Mouse (Mus musculus): Measurements from ENCODE around the gene Fndc5. TPM values are rescaled to one million over a fixed set of nuclear protein-coding genes. Genes with fewer than 3 reads are reported as not detected.

The Fndc5 gene
- polyA plus RNA-seq, 1 experiment from 2014 or later = 5.9 TPM

DNA sequence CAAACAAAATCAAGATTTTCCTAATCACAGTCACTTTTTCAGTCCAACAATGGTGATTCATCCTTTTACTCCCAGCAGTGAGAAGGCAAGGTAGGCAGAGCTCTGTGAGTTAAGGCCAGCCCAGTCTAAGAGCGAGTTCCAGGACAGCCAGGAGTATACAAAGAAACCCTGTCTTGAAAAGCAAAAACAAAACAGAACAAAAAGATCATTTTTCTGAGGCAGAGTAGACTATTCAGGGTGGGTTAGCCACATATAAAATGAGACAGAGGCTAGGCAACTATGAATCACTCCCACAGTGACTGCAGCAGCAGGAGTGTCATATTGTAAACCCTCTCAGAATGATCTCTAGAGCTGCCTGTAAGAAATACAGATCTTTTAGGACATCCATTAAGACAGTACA is 12.5 kb downstream of the Fndc5 start:
- Histone ChIP-seq H3K9me3 (replicated peaks; ENCODE audit: control insufficient read depth, low read length, poor library complexity, severe bottlenecking) (no peaks in the 10 kb centered on the region), H3K4me2 (ENCODE audit: low read length) (no peak overlapping the region), H3K9ac (ENCODE audit: low read depth, low read length) (no peak overlapping the region), H3K36me3 (ENCODE audit: control insufficient read depth, insufficient read depth, low read length) (peaks cover 9% of the 10 kb centered on the region), H3K27ac (ENCODE audit: low read length) (no peak overlapping the region), H3K4me3 (ENCODE audit: low read depth, low read length) (no peak overlapping the region), H3K4me1 (ENCODE audit: control insufficient read depth, insufficient read depth, low read length) (peaks cover 15% of the 10 kb centered on the region), H3K27me3 (ENCODE audit: control insufficient read depth, insufficient read depth, low read depth, low read length) (no peaks in the 10 kb centered on the region)
- ATAC-seq = no peak
- WGBS = 81% methylated on average over 1 of the region's 1 CpGs

DNA sequence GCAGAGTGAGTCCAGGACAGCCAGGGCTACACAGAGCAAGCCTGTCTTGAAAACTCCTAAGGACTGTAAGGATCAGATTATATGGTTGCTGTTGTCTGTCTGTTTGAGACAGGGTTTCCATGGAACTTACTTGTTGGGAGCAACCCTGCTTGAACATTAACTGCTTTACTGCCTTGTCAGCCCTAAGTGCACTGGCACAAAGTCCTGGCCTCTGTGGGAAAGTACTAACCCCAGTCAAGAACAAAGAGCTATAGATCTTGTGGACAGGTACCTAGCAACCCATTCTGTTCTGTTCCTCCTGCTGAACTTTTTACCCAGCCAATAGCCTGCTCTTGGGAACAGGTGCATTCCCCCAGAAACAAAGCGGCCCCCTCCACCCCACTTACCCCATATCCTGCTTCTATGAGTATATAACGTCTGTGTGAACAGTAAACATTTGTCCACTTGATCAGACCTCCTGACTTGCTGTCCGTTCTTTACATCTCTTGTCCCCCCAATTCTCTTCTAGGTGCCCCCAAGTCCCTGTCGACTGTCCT is 14.5 kb downstream of the Fndc5 start:
- no peak overlapping the region for H3K4me2 ChIP-seq (ENCODE audit: low read length)
- no peaks in the 10 kb centered on the region; the same call in 1 of the 2 replicates for H3K4me1 ChIP-seq (ENCODE audit: control insufficient read depth, insufficient read depth, low read length)
- no peak for ATAC-seq
- 90% methylated on average over 4 of the region's 4 CpGs for WGBS
- H3K36me3 ChIP-seq (ENCODE audit: control insufficient read depth, insufficient read depth, low read length) = peaks cover 14% of the 10 kb centered on the region
- no peaks in the 10 kb centered on the region for H3K27me3 ChIP-seq (ENCODE audit: control insufficient read depth, insufficient read depth, low read depth, low read length)
- H3K27ac ChIP-seq (ENCODE audit: low read length) = no peak overlapping the region
- H3K9me3 ChIP-seq (replicated peaks; ENCODE audit: control insufficient read depth, low read length, poor library complexity, severe bottlenecking) = no peaks in the 10 kb centered on the region
- no peak overlapping the region for H3K9ac ChIP-seq (ENCODE audit: low read depth, low read length)
- H3K4me3 ChIP-seq (ENCODE audit: low read depth, low read length) = no peak overlapping the region

DNA sequence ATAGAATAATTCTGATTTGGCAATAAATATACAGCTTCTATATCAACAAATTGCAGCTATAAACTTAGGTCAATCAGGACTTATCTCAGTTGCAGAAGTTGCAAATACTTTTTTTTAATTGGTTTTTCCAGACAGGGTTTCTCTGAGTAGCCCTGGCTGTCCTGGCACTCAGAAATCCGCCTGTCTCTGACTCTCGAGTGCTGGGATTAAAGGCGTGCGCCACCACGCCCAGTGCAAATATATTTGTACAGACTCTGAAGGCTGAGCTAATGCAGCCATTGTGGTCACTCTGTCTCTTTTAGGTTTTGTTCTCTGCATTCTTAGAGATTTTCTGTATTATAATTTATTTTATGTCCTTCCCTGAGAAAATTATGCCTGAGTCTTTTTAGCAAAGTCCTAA is 20.7 kb downstream of the Fndc5 start:
- H3K4me1 ChIP-seq (ENCODE audit: control insufficient read depth, insufficient read depth, low read length) = no peaks in the 10 kb centered on the region
- H3K27me3 ChIP-seq (ENCODE audit: control insufficient read depth, insufficient read depth, low read depth, low read length) = no peaks in the 10 kb centered on the region
- H3K4me3 ChIP-seq (ENCODE audit: low read depth, low read length) = no peak overlapping the region
- H3K9me3 ChIP-seq (replicated peaks; ENCODE audit: control insufficient read depth, low read length, poor library complexity, severe bottlenecking) = no peaks in the 10 kb centered on the region
- no peak overlapping the region for H3K9ac ChIP-seq (ENCODE audit: low read depth, low read length)
- no peak overlapping the region for H3K4me2 ChIP-seq (ENCODE audit: low read length)
- ATAC-seq = no peak
- H3K27ac ChIP-seq (ENCODE audit: low read length) = no peak overlapping the region
- peaks cover 15% of the 10 kb centered on the region for H3K36me3 ChIP-seq (ENCODE audit: control insufficient read depth, insufficient read depth, low read length)
- WGBS = 76% methylated on average over 5 of the region's 5 CpGs

DNA sequence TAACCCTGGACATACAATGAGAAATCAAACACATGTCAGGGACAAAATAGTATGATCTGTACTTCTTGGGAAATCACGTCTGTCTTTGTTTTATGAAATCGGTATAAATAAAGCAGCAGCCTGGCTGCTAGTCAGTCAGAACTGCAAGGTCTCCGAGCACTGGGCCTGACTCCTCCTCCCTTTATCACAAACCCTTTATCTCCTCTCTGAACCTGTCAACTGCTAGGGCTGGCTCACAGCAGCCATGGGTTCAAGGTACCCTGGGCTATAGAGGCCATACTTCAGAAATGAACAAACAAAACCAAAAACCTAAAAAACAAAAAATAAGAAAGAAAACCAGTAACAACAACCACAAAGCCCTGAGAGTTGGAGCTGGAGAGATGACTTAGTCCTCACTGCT is 21.8 kb downstream of the Fndc5 start:
- Histone ChIP-seq H3K27me3 (ENCODE audit: control insufficient read depth, insufficient read depth, low read depth, low read length) (no peaks in the 10 kb centered on the region), H3K9ac (ENCODE audit: low read depth, low read length) (no peak overlapping the region), H3K27ac (ENCODE audit: low read length) (no peak overlapping the region), H3K9me3 (replicated peaks; ENCODE audit: control insufficient read depth, low read length, poor library complexity, severe bottlenecking) (no peaks in the 10 kb centered on the region), H3K4me3 (ENCODE audit: low read depth, low read length) (no peak overlapping the region), H3K4me2 (ENCODE audit: low read length) (no peak overlapping the region), H3K4me1 (ENCODE audit: control insufficient read depth, insufficient read depth, low read length) (no peaks in the 10 kb centered on the region), H3K36me3 (ENCODE audit: control insufficient read depth, insufficient read depth, low read length) (peaks cover 11% of the 10 kb centered on the region)
- 67% methylated on average over 3 of the region's 3 CpGs for WGBS
- no peak for ATAC-seq

DNA sequence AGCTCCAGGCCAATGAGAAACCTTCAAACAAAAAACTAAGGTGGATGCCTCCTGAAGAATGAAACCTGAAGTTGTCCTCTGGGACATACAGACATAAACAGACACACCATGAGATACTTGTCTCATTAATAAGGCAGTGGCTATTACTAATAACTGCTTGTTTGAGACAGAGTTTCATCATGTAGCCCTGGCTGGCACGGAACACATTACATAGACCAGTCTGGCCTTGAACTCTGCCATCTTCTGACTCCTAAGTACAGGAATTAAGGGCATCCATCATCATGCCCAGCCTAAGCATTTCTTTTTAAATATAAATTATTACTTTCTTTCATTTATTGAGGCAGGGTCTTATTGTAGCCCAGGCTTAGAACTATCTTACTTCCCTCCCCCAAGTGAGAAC is 24.3 kb downstream of the Fndc5 start:
- no peaks in the 10 kb centered on the region for H3K27me3 ChIP-seq (ENCODE audit: control insufficient read depth, insufficient read depth, low read depth, low read length)
- H3K27ac ChIP-seq (ENCODE audit: low read length) = no peak overlapping the region
- no peaks in the 10 kb centered on the region for H3K9me3 ChIP-seq (replicated peaks; ENCODE audit: control insufficient read depth, low read length, poor library complexity, severe bottlenecking)
- no peak for ATAC-seq
- H3K4me3 ChIP-seq (ENCODE audit: low read depth, low read length) = no peak overlapping the region
- H3K4me1 ChIP-seq (ENCODE audit: control insufficient read depth, insufficient read depth, low read length) = no peaks in the 10 kb centered on the region
- H3K9ac ChIP-seq (ENCODE audit: low read depth, low read length) = no peak overlapping the region
- peaks cover 2% of the 10 kb centered on the region; the same call in 1 of the 2 replicates for H3K36me3 ChIP-seq (ENCODE audit: control insufficient read depth, insufficient read depth, low read length)
- H3K4me2 ChIP-seq (ENCODE audit: low read length) = no peak overlapping the region
- WGBS = 100% methylated on average over 1 of the region's 1 CpGs

DNA sequence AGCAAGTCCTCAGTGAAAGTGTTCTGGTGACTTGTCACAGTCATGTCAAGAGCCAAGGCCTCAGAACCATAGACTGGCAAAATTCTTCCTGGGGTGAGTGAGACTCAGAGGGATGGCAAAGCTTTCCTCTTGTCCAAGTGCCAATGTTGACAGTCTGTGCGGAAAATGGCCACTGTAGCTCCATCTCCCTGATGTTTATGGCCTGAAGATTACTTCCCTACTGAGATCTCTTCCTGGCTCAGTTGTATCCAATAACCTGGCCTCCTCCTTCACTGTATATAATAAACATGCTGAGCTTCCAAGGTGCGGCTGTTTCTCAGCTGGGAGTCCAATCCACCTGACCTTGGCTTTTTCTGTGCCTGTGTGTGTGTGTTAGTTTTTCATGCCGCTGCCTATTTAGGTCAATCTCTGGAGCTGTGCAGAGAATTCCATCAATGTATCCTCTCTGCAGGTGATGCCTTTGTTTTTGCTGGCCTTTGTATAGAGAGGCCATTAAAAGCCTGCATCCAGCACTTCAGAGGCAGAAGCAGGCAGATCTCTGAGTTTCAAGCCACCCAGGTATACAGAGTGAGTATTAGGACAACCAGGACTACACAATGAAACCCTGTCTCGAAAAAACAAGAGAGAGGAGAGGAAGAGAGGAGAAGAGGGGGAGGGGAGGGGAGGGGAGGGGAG is 24.9 kb downstream of the Fndc5 start:
- Histone ChIP-seq H3K36me3 (ENCODE audit: control insufficient read depth, insufficient read depth, low read length) (peaks cover 2% of the 10 kb centered on the region; the same call in 1 of the 2 replicates), H3K9me3 (replicated peaks; ENCODE audit: control insufficient read depth, low read length, poor library complexity, severe bottlenecking) (no peaks in the 10 kb centered on the region), H3K9ac (ENCODE audit: low read depth, low read length) (no peak overlapping the region), H3K4me1 (ENCODE audit: control insufficient read depth, insufficient read depth, low read length) (no peaks in the 10 kb centered on the region), H3K4me3 (ENCODE audit: low read depth, low read length) (no peak overlapping the region), H3K27ac (ENCODE audit: low read length) (no peak overlapping the region), H3K4me2 (ENCODE audit: low read length) (no peak overlapping the region), H3K27me3 (ENCODE audit: control insufficient read depth, insufficient read depth, low read depth, low read length) (no peaks in the 10 kb centered on the region)
- no peak for ATAC-seq
- 79% methylated on average over 4 of the region's 4 CpGs for WGBS

DNA sequence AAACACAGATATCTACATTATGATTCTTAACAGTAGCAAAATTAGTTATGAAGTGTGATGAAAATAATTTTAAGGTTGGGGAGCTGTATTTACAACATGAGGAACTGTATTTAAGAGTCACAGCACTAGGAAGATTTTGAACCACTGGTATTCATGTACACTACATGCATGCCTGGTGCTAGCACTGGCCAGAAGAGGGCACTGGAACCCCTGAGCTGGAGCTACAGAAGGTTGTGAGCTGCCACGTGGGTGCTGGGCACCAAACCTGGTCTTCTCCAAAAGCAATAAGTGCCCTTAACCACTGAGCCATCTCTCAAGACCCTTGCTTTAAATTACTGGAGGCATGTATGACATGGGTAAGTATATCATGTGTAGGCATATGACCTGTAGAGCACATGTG is 35.7 kb downstream of the Fndc5 start:
- peaks cover 23% of the 10 kb centered on the region for H3K36me3 ChIP-seq (ENCODE audit: control insufficient read depth, insufficient read depth, low read length)

DNA sequence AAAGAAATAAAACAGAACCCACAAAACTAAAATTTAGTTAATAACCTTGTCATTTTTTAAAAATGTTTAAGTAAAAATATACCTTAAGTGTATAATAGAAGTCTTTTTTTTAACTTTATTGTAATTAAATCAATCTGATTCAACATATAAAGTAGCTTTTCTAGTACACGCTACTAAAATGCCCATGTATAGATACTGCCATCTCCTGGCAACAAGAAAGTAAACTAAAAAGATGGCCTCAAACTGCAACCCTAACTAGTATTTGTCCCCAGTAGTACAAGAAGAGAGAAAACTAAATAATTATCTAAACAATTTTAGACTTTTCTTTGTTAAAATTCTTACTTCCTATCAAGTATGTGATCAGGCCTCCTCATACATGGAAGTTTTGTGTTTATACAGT is 42.8 kb downstream of the Fndc5 start:
- no peaks in the 10 kb centered on the region for H3K27me3 ChIP-seq (ENCODE audit: control insufficient read depth, insufficient read depth, low read depth, low read length)
- no peak overlapping the region for H3K9ac ChIP-seq (ENCODE audit: low read depth, low read length)
- H3K36me3 ChIP-seq (ENCODE audit: control insufficient read depth, insufficient read depth, low read length) = peaks cover 17% of the 10 kb centered on the region; the same call in 1 of the 2 replicates
- H3K4me1 ChIP-seq (ENCODE audit: control insufficient read depth, insufficient read depth, low read length) = no peaks in the 10 kb centered on the region
- no peak overlapping the region for H3K27ac ChIP-seq (ENCODE audit: low read length)
- WGBS = 43% methylated on average over 1 of the region's 1 CpGs
- H3K9me3 ChIP-seq (replicated peaks; ENCODE audit: control insufficient read depth, low read length, poor library complexity, severe bottlenecking) = no peaks in the 10 kb centered on the region
- no peak for ATAC-seq
- no peak overlapping the region for H3K4me3 ChIP-seq (ENCODE audit: low read depth, low read length)
- no peak overlapping the region for H3K4me2 ChIP-seq (ENCODE audit: low read length)

More for the DNA sequence above, 35.7 kb downstream of the Fndc5 start:
- Histone ChIP-seq H3K9me3 (replicated peaks; ENCODE audit: control insufficient read depth, low read length, poor library complexity, severe bottlenecking) (no peaks in the 10 kb centered on the region), H3K4me1 (ENCODE audit: control insufficient read depth, insufficient read depth, low read length) (no peaks in the 10 kb centered on the region), H3K27ac (ENCODE audit: low read length) (no peak overlapping the region), H3K27me3 (ENCODE audit: control insufficient read depth, insufficient read depth, low read depth, low read length) (no peaks in the 10 kb centered on the region), H3K4me2 (ENCODE audit: low read length) (no peak overlapping the region), H3K9ac (ENCODE audit: low read depth, low read length) (no peak overlapping the region), H3K4me3 (ENCODE audit: low read depth, low read length) (no peak overlapping the region)
- ATAC-seq = no peak
- 73% methylated on average over 1 of the region's 1 CpGs for WGBS

DNA sequence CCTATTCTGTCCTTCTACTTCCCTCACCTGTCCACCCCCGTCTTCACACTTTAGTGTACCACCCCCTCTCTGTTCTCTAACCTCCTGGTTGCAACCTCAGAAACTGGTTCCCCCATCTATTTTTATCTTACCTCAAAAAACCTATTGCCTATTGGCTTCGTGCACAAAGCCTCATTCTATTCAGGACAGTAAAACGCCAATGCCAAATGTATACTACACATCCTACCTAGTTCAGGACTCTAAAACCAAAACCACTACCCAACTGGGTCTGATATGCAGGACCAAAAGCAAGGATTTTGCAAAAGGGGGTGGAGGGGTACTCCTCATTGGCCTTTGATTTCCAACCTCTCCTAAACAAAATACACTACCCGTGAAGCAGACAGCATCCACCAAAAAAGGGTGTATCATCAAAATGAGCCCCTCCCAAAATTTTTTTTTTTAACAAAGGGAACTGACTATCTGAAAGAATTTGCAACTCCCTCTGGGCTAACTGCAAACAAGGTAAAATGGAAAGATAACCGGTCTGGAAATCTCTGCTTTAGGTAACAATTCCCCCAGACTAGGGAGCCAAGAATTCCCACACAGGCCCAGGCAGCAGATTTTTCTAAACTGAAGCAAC is 51.4 kb downstream of the Fndc5 start:
- peak overlapping the region; percentile 73 for H3K4me2 ChIP-seq (ENCODE audit: low read length)
- H3K9me3 ChIP-seq (replicated peaks; ENCODE audit: control insufficient read depth, low read length, poor library complexity, severe bottlenecking) = no peaks in the 10 kb centered on the region
- no peak for ATAC-seq
- H3K36me3 ChIP-seq (ENCODE audit: control insufficient read depth, insufficient read depth, low read length) = no peaks in the 10 kb centered on the region
- H3K27ac ChIP-seq (ENCODE audit: low read length) = peak overlapping the region; percentile 24; the same call in 1 of the 2 replicates
- H3K9ac ChIP-seq (ENCODE audit: low read depth, low read length) = peak overlapping the region; percentile 85; the same call in 1 of the 2 replicates
- H3K4me1 ChIP-seq (ENCODE audit: control insufficient read depth, insufficient read depth, low read length) = peaks cover 24% of the 10 kb centered on the region
- WGBS = 44% methylated on average over 5 of the region's 5 CpGs
- peak overlapping the region; percentile 86 for H3K4me3 ChIP-seq (ENCODE audit: low read depth, low read length)
- H3K27me3 ChIP-seq (ENCODE audit: control insufficient read depth, insufficient read depth, low read depth, low read length) = no peaks in the 10 kb centered on the region

All from midbrain, embryonic 16.5 days (tissue).